25 mouse cellular contexts compared by ENCODE assay signal in genomic region chr12:118597015-118597414, GRCm38 (mm10).
DNase-seq lines count a peak whose midpoint lies in the region; ATAC-seq lines count a peak whose summit lies in the region.
"Had no signal": no experiment of that assay in that cellular context is flagged by ENCODE, and none has a peak within 500 bp of the region (broad histone marks: within the 10 kb centered on the region; RNA-seq: fewer than 3 reads in every experiment).

No protein-coding gene starts in this region.

- peak; percentile 72; the same call in 1 of the 2 replicates for ATAC-seq in embryonic facial prominence, embryonic 12.5 days (ENCODE audit: insufficient number of reproducible peaks, insufficient read depth, low FRiP score, low TSS enrichment)
- peak; percentile 37; the same call in 1 of the 2 replicates for ATAC-seq in limb, embryonic 12.5 days (ENCODE audit: insufficient number of reproducible peaks, insufficient read depth, low FRiP score, low TSS enrichment, low read depth)
- ATAC-seq: forebrain, postnatal 0 days; intestine, embryonic 15.5 days; midbrain, embryonic 15.5 days had no signal

- no peak overlapping the region for H3K4me3 ChIP-seq in embryonic facial prominence, embryonic 12.5 days
- no peak overlapping the region for H3K4me3 ChIP-seq in limb, embryonic 12.5 days (replicated peaks)
- H3K4me3 ChIP-seq: gastrocnemius, adult 2 months; heart, embryonic 13.5 days; intestine, embryonic 15.5 days; limb, embryonic 15.5 days; liver, embryonic 15.5 days; midbrain, embryonic 15.5 days; neural tube, embryonic 15.5 days had no signal

- H3K4me1 ChIP-seq in embryonic facial prominence, embryonic 12.5 days: no peaks in the 10 kb centered on the region; the same call in 1 of the 2 replicates
- H3K4me1 ChIP-seq in limb, embryonic 12.5 days (replicated peaks): peaks cover 15% of the 10 kb centered on the region
- H3K4me1 ChIP-seq: intestine, embryonic 15.5 days; limb, embryonic 15.5 days; liver, embryonic 15.5 days had no signal

- peak; percentile 57 for DNase-seq in embryo, embryonic 11 days
- peak; percentile 4 for DNase-seq in lung, postnatal 25 days (ENCODE audit: low spot score)
- no peak for DNase-seq in adrenal gland, postnatal 4 days (ENCODE audit: low spot score in 2 of 2)
- no peak for DNase-seq in left cerebral cortex, postnatal 36 days (ENCODE audit: low spot score in 2 of 2)
- no peak for DNase-seq in gastrocnemius, postnatal 4 days (ENCODE audit: low spot score in 2 of 2)
- DNase-seq: adrenal gland, adult 2 months; cerebellum, adult 9-11 months; forebrain, postnatal 0 days; gastrocnemius, adult 2 months; heart, adult 11 months; heart, postnatal 36 days; kidney, adult 9 months; kidney, postnatal 36 days; layer of hippocampus, adult 9-11 months; right cerebral cortex, postnatal 14 days; thymus, adult 2 months had no signal

- intact Hi-C loops in left cerebral cortex, postnatal 36 days (cut with DNase I): no loop called here

- WGBS in embryonic facial prominence, embryonic 12.5 days: 38% methylated on average over 4 of the region's 4 CpGs
- WGBS in limb, embryonic 12.5 days: 32% methylated on average over 4 of the region's 4 CpGs

- H3K27me3 ChIP-seq in embryonic facial prominence, embryonic 12.5 days: no peaks in the 10 kb centered on the region
- H3K27me3 ChIP-seq in limb, embryonic 12.5 days: no peaks in the 10 kb centered on the region
- H3K27me3 ChIP-seq: heart, embryonic 13.5 days; intestine, embryonic 15.5 days; limb, embryonic 15.5 days; liver, embryonic 15.5 days; midbrain, embryonic 15.5 days had no signal

- no peak overlapping the region for H3K27ac ChIP-seq in embryonic facial prominence, embryonic 12.5 days
- no peak overlapping the region for H3K27ac ChIP-seq in limb, embryonic 12.5 days
- H3K27ac ChIP-seq: gastrocnemius, adult 2 months; heart, embryonic 13.5 days; hindbrain, embryonic 14.5 days; intestine, embryonic 15.5 days; limb, embryonic 15.5 days; liver, embryonic 15.5 days; midbrain, embryonic 15.5 days; neural tube, embryonic 15.5 days had no signal

- no peaks in the 10 kb centered on the region for H3K9me3 ChIP-seq in embryonic facial prominence, embryonic 12.5 days
- no peaks in the 10 kb centered on the region for H3K9me3 ChIP-seq in limb, embryonic 12.5 days
- H3K9me3 ChIP-seq: heart, embryonic 13.5 days; intestine, embryonic 15.5 days; limb, embryonic 15.5 days; liver, embryonic 15.5 days; midbrain, embryonic 15.5 days; neural tube, embryonic 15.5 days had no signal

- no peaks in the 10 kb centered on the region for H3K36me3 ChIP-seq in embryonic facial prominence, embryonic 12.5 days
- H3K36me3 ChIP-seq in limb, embryonic 12.5 days: no peaks in the 10 kb centered on the region
- H3K36me3 ChIP-seq: heart, embryonic 13.5 days; intestine, embryonic 15.5 days; limb, embryonic 15.5 days; liver, embryonic 15.5 days; midbrain, embryonic 15.5 days; neural tube, embryonic 15.5 days had no signal

- H3K4me2 ChIP-seq in embryonic facial prominence, embryonic 12.5 days (replicated peaks): no peak overlapping the region
- no peak overlapping the region for H3K4me2 ChIP-seq in limb, embryonic 12.5 days
- H3K4me2 ChIP-seq: heart, embryonic 13.5 days; hindbrain, embryonic 14.5 days; intestine, embryonic 15.5 days; limb, embryonic 15.5 days; liver, embryonic 15.5 days; midbrain, embryonic 15.5 days; neural tube, embryonic 15.5 days had no signal

- H3K9ac ChIP-seq in embryonic facial prominence, embryonic 12.5 days: no peak overlapping the region
- H3K9ac ChIP-seq in limb, embryonic 12.5 days (replicated peaks): no peak overlapping the region
- H3K9ac ChIP-seq: forebrain, postnatal 0 days; heart, embryonic 13.5 days; hindbrain, embryonic 14.5 days; intestine, embryonic 15.5 days; limb, embryonic 15.5 days; liver, embryonic 15.5 days; midbrain, embryonic 15.5 days; neural tube, embryonic 15.5 days had no signal

Comparison
In these comparisons a context has a peak if more than half of its experiments do, and no peak if none do; other contexts are left out.
1. DNase-seq: peak in embryo, embryonic 11 days (single experiment) and lung, postnatal 25 days (single experiment); none in adrenal gland, postnatal 4 days (0 of 2), left cerebral cortex, postnatal 36 days (0 of 2) and gastrocnemius, postnatal 4 days (0 of 2).